Mouse (Mus musculus) kidney, adult 2 months (tissue): ENCODE data around the gene Lsm14b. TPM values are rescaled to one million over a fixed set of nuclear protein-coding genes. Genes with fewer than 3 reads are reported as not detected.

Source experiments
- DNase-seq: peaks from one replicate; pipeline ENCODE4 v3.0.0; 2021
- H3K27ac ChIP-seq: fragments of 200-500 bp; 2 replicates; pipeline ENCODE4 v1.5.1; 2012; ENCODE audit warnings: low read depth, low read length, control low read depth, inconsistent platforms; ENCODE audit not compliant: insufficient read depth
- H3K27me3 ChIP-seq: fragments of 200-500 bp; replicated peaks from 2 replicates; pipeline ENCODE4 v1.6.1; 2012; ENCODE audit warnings: mild to moderate bottlenecking, moderate library complexity, low read length, inconsistent platforms; ENCODE audit not compliant: control insufficient read depth, insufficient read depth
- H3K36me3 ChIP-seq: fragments of 200-500 bp; 2 replicates; pipeline ENCODE4 v1.6.1; 2012; ENCODE audit warnings: mild to moderate bottlenecking, moderate library complexity, low read length, inconsistent platforms; ENCODE audit not compliant: control insufficient read depth, insufficient read depth
- H3K4me1 ChIP-seq: fragments of 200-500 bp; 2 replicates; pipeline ENCODE4 v1.6.1; 2011; ENCODE audit warnings: low read length; ENCODE audit not compliant: control insufficient read depth, insufficient read depth
- H3K4me3 ChIP-seq: fragments of 200-500 bp; 2 replicates; pipeline ENCODE4 v1.5.1; 2011; ENCODE audit warnings: mild to moderate bottlenecking, low read depth, low read length, control low read depth; ENCODE audit not compliant: insufficient read depth
- CTCF ChIP-seq: fragments of 200-500 bp; conservative IDR thresholded peaks from 2 replicates; pipeline ENCODE4 v1.5.1; 2011; ENCODE audit warnings: low read depth, mild to moderate bottlenecking, control low read depth, low read length, moderate library complexity, mixed read lengths; ENCODE audit not compliant: insufficient read depth, insufficient read length
- POLR2A ChIP-seq: fragments of 200-500 bp; IDR thresholded peaks from one replicate; pipeline ENCODE4 v1.6.1; 2011; ENCODE audit warnings: low read depth, low read length, control low read depth
- WGBS: fragments of 180-500 bp; shearing (Covaris S2); methylation state at CpG from one replicate; pipeline ENCODE4 v1.1.7; 2018; 5-methylcytosine and 5-hydroxymethylcytosine counted together
- polyA plus RNA-seq: library from polyadenylated mRNA; depleted of rRNA; stranded (reverse); fragments of >200 nt; gene quantifications from 2 replicates; pipeline ENCODE4 v1.2.3, GENCODE M21; 2012

Lsm14b gene
- polyA plus RNA-seq, 1 experiment, result 29.5 TPM

DNA sequence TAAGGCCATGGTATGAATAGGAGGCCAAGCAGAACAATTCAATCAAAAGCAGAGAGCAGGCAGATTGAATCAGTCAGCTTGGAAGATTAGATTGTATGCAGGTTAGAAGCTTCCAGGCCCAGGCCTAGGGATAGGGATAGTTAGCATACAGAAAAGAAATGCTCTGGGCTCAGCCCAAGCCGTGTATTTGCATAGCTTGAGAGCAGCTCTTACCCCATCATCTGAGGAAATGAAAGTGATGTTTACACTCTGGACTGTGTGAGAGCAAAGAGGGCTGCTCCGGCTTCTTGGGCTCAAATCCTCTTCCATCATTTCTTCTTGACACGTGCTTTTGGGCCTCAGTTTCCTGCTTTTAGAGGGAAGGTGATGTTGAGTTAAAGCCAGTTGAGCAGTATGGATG is 22.8 kb downstream of the Lsm14b start:
- H3K36me3 ChIP-seq, result no peaks in the 10 kb centered on the region
- H3K4me3 ChIP-seq, result no peak overlapping the region
- 90% methylated on average over 3 of the region's 3 CpGs for WGBS
- H3K27ac ChIP-seq, result no peak overlapping the region
- no peak for DNase-seq
- no peak for TF ChIP-seq CTCF
- no peak for TF ChIP-seq POLR2A
- H3K4me1 ChIP-seq, result 0 out of 2 replicates have a peak, but pooled peaks cover 3% of the 10 kb centered on the region
- no peaks in the 10 kb centered on the region for H3K27me3 ChIP-seq

DNA sequence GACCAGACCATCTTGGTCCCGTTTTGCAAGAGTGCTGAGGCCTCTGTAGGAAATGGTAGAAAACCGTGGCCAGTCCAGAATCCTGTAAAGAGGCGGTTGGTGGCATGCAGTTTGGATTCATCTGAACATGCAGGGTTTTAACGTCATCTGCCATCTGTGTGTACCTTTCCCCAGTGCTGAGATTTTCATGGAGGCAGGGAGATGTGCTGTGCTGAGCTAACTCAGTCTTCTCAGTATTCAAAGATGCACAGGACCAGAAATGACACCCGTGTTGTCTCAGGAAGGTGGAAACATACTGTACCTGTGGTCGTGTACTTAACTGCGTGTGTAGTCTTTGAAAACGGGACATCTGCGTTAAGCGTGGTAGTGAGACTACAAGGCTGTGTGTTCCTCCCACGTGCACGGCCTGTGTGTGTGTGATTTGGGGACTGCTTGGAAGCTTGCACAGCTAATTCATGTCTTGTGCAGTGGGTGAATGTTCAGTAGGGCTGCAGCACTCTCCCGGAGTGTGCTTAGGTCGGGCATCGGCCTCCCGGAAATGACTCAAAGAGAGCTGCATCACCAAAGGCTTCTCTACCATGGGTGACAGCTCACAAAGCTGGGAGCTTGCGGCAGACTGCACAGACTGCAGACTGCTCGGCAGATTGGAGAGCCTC is 23.3 kb downstream of the Lsm14b start:
- H3K27me3 ChIP-seq, result no peaks in the 10 kb centered on the region
- no peaks in the 10 kb centered on the region for H3K36me3 ChIP-seq
- DNase-seq, result no peak
- 0 out of 2 replicates have a peak, but pooled peaks cover 3% of the 10 kb centered on the region for H3K4me1 ChIP-seq
- no peak overlapping the region for H3K27ac ChIP-seq
- TF ChIP-seq CTCF, result no peak
- TF ChIP-seq POLR2A, result no peak
- no peak overlapping the region for H3K4me3 ChIP-seq
- WGBS, result 97% methylated on average over 18 of the region's 18 CpGs

DNA sequence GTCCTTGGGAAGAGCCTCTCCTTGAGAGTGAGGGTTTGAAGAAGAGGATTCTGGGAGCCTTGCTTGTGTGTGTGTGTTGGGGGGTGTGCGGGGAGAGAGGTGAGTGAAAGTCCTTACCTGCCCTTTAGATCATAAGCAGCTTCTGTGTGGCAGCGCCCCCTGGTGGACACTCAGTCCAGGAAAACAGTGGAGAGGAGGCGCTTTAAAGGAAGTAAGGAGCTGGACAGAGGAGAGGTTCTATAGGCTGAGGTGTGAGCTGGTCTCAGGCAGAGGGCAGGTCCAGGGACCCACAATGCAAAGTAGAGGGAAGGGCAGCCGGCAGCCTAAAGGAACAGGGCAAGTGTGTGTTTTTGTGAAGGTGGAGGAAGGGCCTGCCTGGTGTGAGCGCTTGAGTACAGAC is 26.2 kb downstream of the Lsm14b start:
- H3K36me3 ChIP-seq, result no peaks in the 10 kb centered on the region
- no peaks in the 10 kb centered on the region for H3K27me3 ChIP-seq
- TF ChIP-seq POLR2A (no peak), CTCF (peak; percentile 84)
- 20% methylated on average over 5 of the region's 5 CpGs for WGBS
- H3K4me3 ChIP-seq, result no peak overlapping the region
- no peaks in the 10 kb centered on the region for H3K4me1 ChIP-seq
- peak; percentile 86 for DNase-seq
- no peak overlapping the region for H3K27ac ChIP-seq

DNA sequence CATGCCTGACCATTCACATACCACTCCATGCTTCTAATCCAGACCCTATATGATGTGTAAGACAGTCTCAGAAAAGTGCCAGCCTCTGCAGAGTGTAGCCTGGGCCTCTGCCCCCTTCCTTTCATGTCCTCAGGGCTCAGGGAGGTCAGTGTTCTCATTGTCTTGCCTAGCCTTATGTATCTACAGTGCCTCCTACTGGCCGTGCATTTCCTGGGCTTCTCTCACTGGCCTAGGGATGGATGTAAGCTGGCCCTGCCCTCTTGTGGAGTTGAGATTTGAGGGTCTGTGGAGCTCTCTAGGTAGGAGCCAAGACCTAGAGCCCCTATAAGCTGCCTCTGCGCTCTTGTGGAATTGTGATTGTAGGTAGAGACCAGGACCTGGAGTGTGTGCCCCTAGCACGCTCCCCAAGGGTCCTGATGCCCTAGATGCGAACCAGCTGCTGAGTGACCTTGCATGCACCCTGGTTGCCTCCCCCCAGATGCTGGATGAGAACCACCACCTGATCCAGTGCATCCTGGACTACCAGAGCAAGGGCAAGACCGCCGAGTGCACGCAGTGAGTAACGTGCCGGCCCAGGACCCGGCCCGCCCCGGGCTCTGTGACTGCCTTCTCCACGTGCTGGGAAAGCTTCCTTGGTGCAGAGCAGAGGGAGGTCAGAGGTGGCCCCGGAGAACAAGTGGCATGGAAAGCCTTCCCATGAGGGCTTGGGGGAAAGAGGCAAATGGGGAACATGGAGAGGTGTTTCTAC is 27.4 kb downstream of the Lsm14b start:
- no peak for TF ChIP-seq POLR2A
- peak; percentile 50 for TF ChIP-seq CTCF
- 0 out of 2 replicates have a peak, but pooled peaks cover 2% of the 10 kb centered on the region for H3K36me3 ChIP-seq

GRCm38 (mm10) chr2:180053001-180053400 is 28.2 kb downstream of the Lsm14b start:
- 68% methylated on average over 9 of the region's 9 CpGs for WGBS
- no peaks in the 10 kb centered on the region for H3K27me3 ChIP-seq
- no peak overlapping the region for H3K4me3 ChIP-seq
- H3K36me3 ChIP-seq, result 0 out of 2 replicates have a peak, but pooled peaks cover 2% of the 10 kb centered on the region
- H3K27ac ChIP-seq, result no peak overlapping the region
- DNase-seq, result peak; percentile 78
- TF ChIP-seq CTCF, result no peak
- TF ChIP-seq POLR2A, result no peak
- no peaks in the 10 kb centered on the region for H3K4me1 ChIP-seq

More for the DNA sequence above, 27.4 kb downstream of the Lsm14b start:
- no peak overlapping the region for H3K27ac ChIP-seq
- no peak for DNase-seq
- H3K4me1 ChIP-seq, result no peaks in the 10 kb centered on the region
- 86% methylated on average over 14 of the region's 14 CpGs for WGBS
- no peaks in the 10 kb centered on the region for H3K27me3 ChIP-seq
- no peak overlapping the region for H3K4me3 ChIP-seq

GRCm38 (mm10) chr2:180063338-180064131 is 38.7 kb downstream of the Lsm14b start:
- Histone ChIP-seq H3K27ac (no peak overlapping the region), H3K27me3 (no peaks in the 10 kb centered on the region), H3K36me3 (no peaks in the 10 kb centered on the region), H3K4me3 (no peak overlapping the region), H3K4me1 (no peaks in the 10 kb centered on the region)
- TF ChIP-seq CTCF (no peak), POLR2A (no peak)
- no peak for DNase-seq
- 93% methylated on average over 11 of the region's 11 CpGs for WGBS
